Mouse (Mus musculus) embryonic facial prominence, embryonic 11.5 days (tissue): Measurements from ENCODE around the gene Slc22a20. TPM values are rescaled to one million over a fixed set of nuclear protein-coding genes. Genes with fewer than 3 reads are reported as not detected.

Experiments
- polyA plus RNA-seq: library from polyadenylated mRNA; unstranded; fragments of >200 nt; fragmentation: Nextera tagmentation; extraction: Ambion mirVana; gene quantifications from 2 replicates; pipeline ENCODE4 v1.2.1, GENCODE M21; 2014

Gene Slc22a20
- polyA plus RNA-seq, 1 experiment from 2014 or later = not detected

Other genes with a start within 250 kb of the Slc22a20 start
- 5.9 and 9.5 TPM in 2 replicates for gene Ltbp3, start 245.2 kb downstream of the Slc22a20 start, polyA plus RNA-seq
- gene Scyl1, start 214.7 kb downstream of the Slc22a20 start, polyA plus RNA-seq = 53.9 and 55.0 TPM in 2 replicates
- gene Frmd8, start 110.9 kb downstream of the Slc22a20 start, polyA plus RNA-seq = 15.8 and 17.6 TPM in 2 replicates
- gene Slc25a45, start 108.3 kb downstream of the Slc22a20 start, polyA plus RNA-seq = 0.87 and 1.1 TPM in 2 replicates
- 4.0 and 4.3 TPM in 2 replicates for gene Tigd3, start 92.0 kb downstream of the Slc22a20 start, polyA plus RNA-seq
- gene Dpf2, start 73.1 kb downstream of the Slc22a20 start, polyA plus RNA-seq = 202 and 213 TPM in 2 replicates
- 2.4 and 2.7 TPM in 2 replicates for gene Cdc42ep2, start 61.3 kb downstream of the Slc22a20 start, polyA plus RNA-seq
- gene Pola2, start 21.9 kb downstream of the Slc22a20 start, polyA plus RNA-seq = 91.0 and 97.6 TPM in 2 replicates
- gene Capn1, start 29.8 kb upstream of the Slc22a20 start, polyA plus RNA-seq = 4.5 and 5.0 TPM in 2 replicates
- gene Syvn1, start 60.4 kb upstream of the Slc22a20 start, polyA plus RNA-seq = 18.8 and 20.2 TPM in 2 replicates
- gene Mrpl49, start 71.6 kb upstream of the Slc22a20 start, polyA plus RNA-seq = 96.6 and 100 TPM in 2 replicates
- 773 and 801 TPM in 2 replicates for gene Fau, start 71.7 kb upstream of the Slc22a20 start, polyA plus RNA-seq
- gene Znhit2, start 75.0 kb upstream of the Slc22a20 start, polyA plus RNA-seq = 40.8 and 44.2 TPM in 2 replicates
- 26.0 and 26.3 TPM in 2 replicates for gene Tm7sf2, start 82.2 kb upstream of the Slc22a20 start, polyA plus RNA-seq
- 41.1 and 44.4 TPM in 2 replicates for gene Vps51, start 91.1 kb upstream of the Slc22a20 start, polyA plus RNA-seq
- not detected in 2 replicates for gene Tmem262, start 93.9 kb upstream of the Slc22a20 start, polyA plus RNA-seq
- 1.7 TPM in 1 of 2 replicates, not detected in the other for gene Gm28374, start 96.1 kb upstream of the Slc22a20 start, polyA plus RNA-seq
- 60.7 and 69.9 TPM in 2 replicates for gene Zfpl1, start 98.8 kb upstream of the Slc22a20 start, polyA plus RNA-seq
- gene Cdca5, start 98.8 kb upstream of the Slc22a20 start, polyA plus RNA-seq = 59.2 and 65.2 TPM in 2 replicates
- not detected in 2 replicates for gene AC131692.1, start 108.3 kb upstream of the Slc22a20 start, polyA plus RNA-seq
- gene Naaladl1, start 119.6 kb upstream of the Slc22a20 start, polyA plus RNA-seq = 0.21 and 0.49 TPM in 2 replicates
- gene Sac3d1, start 132.5 kb upstream of the Slc22a20 start, polyA plus RNA-seq = 60.7 and 68.3 TPM in 2 replicates
- gene Snx15, start 142.2 kb upstream of the Slc22a20 start, polyA plus RNA-seq = 25.4 and 30.7 TPM in 2 replicates
- not detected in 2 replicates for gene Batf2, start 154.8 kb upstream of the Slc22a20 start, polyA plus RNA-seq
- 72.8 and 81.4 TPM in 2 replicates for gene Arl2, start 155.4 kb upstream of the Slc22a20 start, polyA plus RNA-seq
- not detected in 2 replicates for gene Majin, start 198.2 kb upstream of the Slc22a20 start, polyA plus RNA-seq
- 1.9 and 2.4 TPM in 2 replicates for gene Gpha2, start 240.2 kb upstream of the Slc22a20 start, polyA plus RNA-seq
- 25.0 and 27.8 TPM in 2 replicates for gene Ppp2r5b, start 249.7 kb upstream of the Slc22a20 start, polyA plus RNA-seq